Mouse (Mus musculus): ENCODE measurements around the gene Rasgef1b. TPM values are rescaled to one million over a fixed set of nuclear protein-coding genes. Genes with fewer than 3 reads are reported as not detected.
A peak's percentile ranks its signal among the peaks of the same experiment; 100 is the strongest.

The Rasgef1b gene
- polyA plus RNA-seq, 1 experiment from 2014 or later = 15.6 TPM

DNA sequence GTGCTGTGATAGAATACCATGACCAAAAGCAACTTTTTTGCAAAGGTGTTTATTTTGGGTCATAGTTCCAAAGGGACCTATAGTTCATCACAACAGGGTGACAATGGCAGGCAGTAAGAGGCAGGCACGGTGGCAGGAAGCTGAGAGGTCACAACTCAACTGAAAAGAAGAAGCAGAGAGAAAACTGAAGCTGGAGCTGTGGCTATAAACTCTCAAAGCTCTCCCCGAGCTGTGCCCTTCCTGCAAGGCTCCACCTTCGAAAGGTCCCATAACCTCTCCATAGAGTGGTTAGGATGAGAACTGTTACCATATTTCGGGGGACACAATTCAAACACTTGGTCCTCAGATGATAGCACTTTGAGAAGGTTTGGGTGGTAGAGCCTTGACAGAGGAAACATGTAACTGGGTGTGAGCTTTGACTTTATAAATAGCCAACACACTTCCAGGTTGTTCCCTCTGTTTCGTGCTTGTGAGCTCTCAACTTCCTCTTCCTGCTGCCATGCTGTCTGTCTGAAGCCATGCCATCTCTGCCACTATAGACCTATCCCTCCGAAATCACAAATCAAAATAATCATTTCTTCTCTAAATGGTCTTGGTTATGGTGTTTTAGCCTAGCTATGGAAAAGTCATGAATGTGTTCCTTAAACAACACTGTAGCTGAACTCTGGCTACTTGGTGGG lies 240.2 kb downstream of the Rasgef1b start:
- no peak overlapping the region for H3K4me2 ChIP-seq (ENCODE audit: low read depth, low read length)
- H3K4me3 ChIP-seq (replicated peaks; ENCODE audit: low read length) = no peak overlapping the region
- no peaks in the 10 kb centered on the region for H3K27me3 ChIP-seq (ENCODE audit: control insufficient read depth, insufficient read depth, low read length)
- no peaks in the 10 kb centered on the region for H3K36me3 ChIP-seq (ENCODE audit: control insufficient read depth, insufficient read depth, low read length)
- H3K27ac ChIP-seq (ENCODE audit: low read length) = no peak overlapping the region
- ATAC-seq (ENCODE audit: insufficient read depth, low FRiP score) = no peak
- WGBS = 77% methylated on average over 6 of the region's 6 CpGs
- H3K4me1 ChIP-seq (ENCODE audit: control insufficient read depth, insufficient read depth, low read length) = no peaks in the 10 kb centered on the region
- no peaks in the 10 kb centered on the region for H3K9me3 ChIP-seq (replicated peaks; ENCODE audit: control insufficient read depth, low read length)
- no peak overlapping the region for H3K9ac ChIP-seq (ENCODE audit: low read length)

- H3K27me3 ChIP-seq (ENCODE audit: control insufficient read depth, insufficient read depth, low read length) = no peaks in the 10 kb centered on the region
- WGBS = 59% methylated on average over 5 of the region's 5 CpGs
Measured at GRCm38 (mm10) chr5:99487009-99487858, 241.6 kb downstream of the Rasgef1b start.

GRCm38 (mm10) chr5:99483162-99483561 lies 245.7 kb downstream of the Rasgef1b start:
- Histone ChIP-seq H3K9ac (ENCODE audit: low read length) (no peak overlapping the region), H3K4me2 (ENCODE audit: low read depth, low read length) (no peak overlapping the region), H3K9me3 (replicated peaks; ENCODE audit: control insufficient read depth, low read length) (no peaks in the 10 kb centered on the region), H3K4me3 (replicated peaks; ENCODE audit: low read length) (no peak overlapping the region), H3K27me3 (ENCODE audit: control insufficient read depth, insufficient read depth, low read length) (no peaks in the 10 kb centered on the region), H3K36me3 (ENCODE audit: control insufficient read depth, insufficient read depth, low read length) (no peaks in the 10 kb centered on the region), H3K27ac (ENCODE audit: low read length) (no peak overlapping the region), H3K4me1 (ENCODE audit: control insufficient read depth, insufficient read depth, low read length) (peaks cover 15% of the 10 kb centered on the region)
- ATAC-seq (ENCODE audit: insufficient read depth, low FRiP score) = no peak
- 92% methylated on average over 5 of the region's 5 CpGs for WGBS

More at GRCm38 (mm10) chr5:99487009-99487858, 241.6 kb downstream of the Rasgef1b start:
- no peaks in the 10 kb centered on the region for H3K36me3 ChIP-seq (ENCODE audit: control insufficient read depth, insufficient read depth, low read length)
- ATAC-seq (ENCODE audit: insufficient read depth, low FRiP score) = no peak
- H3K9ac ChIP-seq (ENCODE audit: low read length) = no peak overlapping the region
- H3K9me3 ChIP-seq (replicated peaks; ENCODE audit: control insufficient read depth, low read length) = no peaks in the 10 kb centered on the region
- H3K4me1 ChIP-seq (ENCODE audit: control insufficient read depth, insufficient read depth, low read length) = no peaks in the 10 kb centered on the region
- H3K4me3 ChIP-seq (replicated peaks; ENCODE audit: low read length) = no peak overlapping the region
- no peak overlapping the region for H3K27ac ChIP-seq (ENCODE audit: low read length)
- H3K4me2 ChIP-seq (ENCODE audit: low read depth, low read length) = no peak overlapping the region

DNA sequence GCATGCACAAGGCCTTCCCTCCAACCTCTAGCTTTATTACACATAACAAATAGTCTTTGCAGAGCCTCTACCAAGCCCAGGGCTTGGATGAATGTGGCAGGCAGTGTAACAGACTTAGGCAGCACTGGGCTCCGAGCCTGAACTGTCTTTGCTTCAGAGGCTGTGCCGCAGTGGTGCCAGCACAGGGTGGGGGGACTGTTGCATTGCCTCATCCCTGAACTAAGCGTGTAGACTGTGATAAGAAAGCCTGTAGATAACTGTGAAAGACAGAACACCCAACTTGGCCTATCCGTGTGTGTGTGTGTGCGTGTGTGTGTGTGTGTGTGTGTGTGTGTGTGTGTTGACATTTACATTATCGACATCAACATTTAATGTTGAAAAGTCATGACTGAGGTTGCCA lies 246.3 kb downstream of the Rasgef1b start:
- H3K4me3 ChIP-seq (replicated peaks; ENCODE audit: low read length) = no peak overlapping the region
- no peak overlapping the region for H3K4me2 ChIP-seq (ENCODE audit: low read depth, low read length)
- H3K9ac ChIP-seq (ENCODE audit: low read length) = no peak overlapping the region
- H3K27ac ChIP-seq (ENCODE audit: low read length) = no peak overlapping the region
- WGBS = 85% methylated on average over 6 of the region's 6 CpGs
- no peaks in the 10 kb centered on the region for H3K27me3 ChIP-seq (ENCODE audit: control insufficient read depth, insufficient read depth, low read length)
- H3K4me1 ChIP-seq (ENCODE audit: control insufficient read depth, insufficient read depth, low read length) = peaks cover 15% of the 10 kb centered on the region
- no peaks in the 10 kb centered on the region for H3K36me3 ChIP-seq (ENCODE audit: control insufficient read depth, insufficient read depth, low read length)
- ATAC-seq (ENCODE audit: insufficient read depth, low FRiP score) = no peak
- H3K9me3 ChIP-seq (replicated peaks; ENCODE audit: control insufficient read depth, low read length) = no peaks in the 10 kb centered on the region

GRCm38 (mm10) chr5:99482016-99482415 lies 246.8 kb downstream of the Rasgef1b start:
- Histone ChIP-seq H3K9me3 (replicated peaks; ENCODE audit: control insufficient read depth, low read length) (no peaks in the 10 kb centered on the region), H3K4me1 (ENCODE audit: control insufficient read depth, insufficient read depth, low read length) (peaks cover 15% of the 10 kb centered on the region), H3K4me2 (ENCODE audit: low read depth, low read length) (no peak overlapping the region), H3K27ac (ENCODE audit: low read length) (no peak overlapping the region), H3K36me3 (ENCODE audit: control insufficient read depth, insufficient read depth, low read length) (no peaks in the 10 kb centered on the region), H3K9ac (ENCODE audit: low read length) (no peak overlapping the region), H3K27me3 (ENCODE audit: control insufficient read depth, insufficient read depth, low read length) (no peaks in the 10 kb centered on the region), H3K4me3 (replicated peaks; ENCODE audit: low read length) (no peak overlapping the region)
- 88% methylated on average over 7 of the region's 7 CpGs for WGBS
- no peak for ATAC-seq (ENCODE audit: insufficient read depth, low FRiP score)

DNA sequence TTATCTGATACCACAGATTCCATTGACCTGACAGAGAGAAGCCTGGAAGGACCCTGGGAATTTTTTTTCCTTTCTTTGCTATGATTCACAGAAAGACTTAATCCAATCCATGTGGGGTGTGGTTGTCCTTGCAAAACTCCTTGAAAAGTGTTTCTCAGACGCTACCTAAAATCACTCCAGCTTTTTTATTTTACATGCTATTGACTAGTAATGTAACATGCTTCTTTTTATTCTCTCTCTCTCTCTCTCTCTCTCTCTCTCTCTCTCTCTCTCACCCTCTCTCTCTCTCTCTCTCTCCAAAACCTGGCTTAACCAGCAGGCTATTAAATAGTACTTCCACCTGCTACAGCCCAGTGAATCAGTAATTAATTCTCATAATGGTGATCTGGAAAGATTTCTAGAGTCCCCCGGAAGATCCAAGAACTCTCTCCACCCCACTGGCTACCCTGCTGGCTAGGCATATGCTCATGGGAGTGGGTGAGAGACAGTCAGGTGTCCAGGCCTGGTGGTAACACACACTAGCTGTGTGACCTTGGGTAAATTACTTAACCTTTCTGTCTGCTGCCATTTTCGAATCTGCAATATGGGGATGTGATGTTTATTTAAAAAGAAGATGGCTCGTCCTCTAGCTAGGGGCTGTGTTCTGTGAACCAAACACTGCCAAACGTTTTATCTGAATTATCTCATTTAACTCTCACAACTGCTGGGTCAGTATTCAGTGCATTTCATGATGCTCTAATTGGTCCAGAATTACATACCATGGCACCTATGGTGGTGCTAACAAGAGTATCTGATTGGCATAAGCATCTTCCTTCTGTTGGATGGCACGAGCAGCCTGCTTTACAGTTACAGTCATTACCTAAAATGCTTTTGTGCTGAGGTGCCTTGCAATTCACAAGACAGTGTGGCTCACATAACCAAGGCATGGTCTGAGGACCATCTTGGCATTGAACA lies 248.5 kb downstream of the Rasgef1b start:
- H3K9me3 ChIP-seq (replicated peaks; ENCODE audit: control insufficient read depth, low read length) = no peaks in the 10 kb centered on the region
- peak overlapping the region; percentile 38; the same call in 1 of the 2 replicates for H3K4me2 ChIP-seq (ENCODE audit: low read depth, low read length)
- H3K4me3 ChIP-seq (replicated peaks; ENCODE audit: low read length) = no peak overlapping the region
- H3K36me3 ChIP-seq (ENCODE audit: control insufficient read depth, insufficient read depth, low read length) = no peaks in the 10 kb centered on the region
- peaks cover 15% of the 10 kb centered on the region for H3K4me1 ChIP-seq (ENCODE audit: control insufficient read depth, insufficient read depth, low read length)
- H3K27me3 ChIP-seq (ENCODE audit: control insufficient read depth, insufficient read depth, low read length) = no peaks in the 10 kb centered on the region
- H3K9ac ChIP-seq (ENCODE audit: low read length) = peak overlapping the region; percentile 51; the same call in 1 of the 2 replicates
- WGBS = 51% methylated on average over 6 of the region's 6 CpGs
- peak overlapping the region; percentile 85 for H3K27ac ChIP-seq (ENCODE audit: low read length)
- ATAC-seq (ENCODE audit: insufficient read depth, low FRiP score) = no peak

DNA sequence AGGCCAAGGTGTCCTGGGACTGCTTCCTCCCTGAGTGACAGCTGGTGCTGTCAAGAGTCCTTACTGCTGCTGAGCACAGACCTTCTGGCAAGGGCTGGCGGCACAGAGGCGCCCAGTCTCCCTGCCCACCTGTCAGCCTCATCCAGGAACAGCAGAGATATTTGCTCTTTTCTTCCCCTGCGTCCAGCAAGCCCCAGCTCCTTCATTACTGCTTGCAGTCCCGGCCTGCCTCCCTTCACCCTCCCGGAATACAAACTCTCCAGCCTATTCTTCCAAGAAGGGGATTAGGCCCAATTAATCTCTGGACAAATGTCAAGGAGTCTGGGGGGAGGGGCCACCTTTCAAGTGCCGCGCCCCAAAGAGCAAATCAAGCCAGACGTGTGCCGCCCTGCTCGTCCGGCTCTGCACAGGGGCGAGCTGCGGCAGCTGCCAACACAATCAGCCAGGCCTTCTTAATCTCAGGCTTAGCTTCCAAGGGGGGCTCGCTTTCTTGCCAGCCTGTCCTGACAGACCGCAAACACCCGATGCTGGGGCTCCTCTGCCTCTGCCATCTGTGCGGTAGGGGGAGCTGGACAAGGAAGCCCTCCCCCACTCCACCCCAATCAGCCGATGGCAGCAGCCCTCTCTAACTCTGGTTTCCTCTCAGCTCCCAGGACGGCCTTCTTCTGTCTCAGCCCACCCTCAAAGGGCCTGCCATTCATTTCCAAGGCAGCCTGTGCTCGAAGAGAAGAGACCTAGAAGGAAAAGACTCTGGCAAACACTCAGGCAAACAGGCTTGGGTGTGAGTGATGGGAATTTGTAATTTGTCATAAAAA lies 249.4 kb downstream of the Rasgef1b start:
- peak overlapping the region; percentile 51 for H3K9ac ChIP-seq (ENCODE audit: low read length)
- H3K36me3 ChIP-seq (ENCODE audit: control insufficient read depth, insufficient read depth, low read length) = no peaks in the 10 kb centered on the region
- no peaks in the 10 kb centered on the region for H3K27me3 ChIP-seq (ENCODE audit: control insufficient read depth, insufficient read depth, low read length)
- H3K4me2 ChIP-seq (ENCODE audit: low read depth, low read length) = peak overlapping the region; percentile 38
- peak; percentile 90 for ATAC-seq (ENCODE audit: insufficient read depth, low FRiP score)
- 5% methylated on average over 20 of the region's 20 CpGs for WGBS
- H3K4me1 ChIP-seq (ENCODE audit: control insufficient read depth, insufficient read depth, low read length) = peaks cover 15% of the 10 kb centered on the region
- no peaks in the 10 kb centered on the region for H3K9me3 ChIP-seq (replicated peaks; ENCODE audit: control insufficient read depth, low read length)
- peak overlapping the region; percentile 6; the same call in 1 of the 2 replicates for H3K4me3 ChIP-seq (replicated peaks; ENCODE audit: low read length)
- H3K27ac ChIP-seq (ENCODE audit: low read length) = peak overlapping the region; percentile 85

- no peak overlapping the region; the same call in 1 of the 2 replicates for H3K9ac ChIP-seq (ENCODE audit: low read length)
- H3K9me3 ChIP-seq (replicated peaks; ENCODE audit: control insufficient read depth, low read length) = no peaks in the 10 kb centered on the region
- peaks cover 15% of the 10 kb centered on the region for H3K4me1 ChIP-seq (ENCODE audit: control insufficient read depth, insufficient read depth, low read length)
- peak overlapping the region; percentile 38; the same call in 1 of the 2 replicates for H3K4me2 ChIP-seq (ENCODE audit: low read depth, low read length)
- no peak for ATAC-seq (ENCODE audit: insufficient read depth, low FRiP score)
- WGBS = 39% methylated on average over 4 of the region's 4 CpGs
- no peaks in the 10 kb centered on the region for H3K27me3 ChIP-seq (ENCODE audit: control insufficient read depth, insufficient read depth, low read length)
- H3K27ac ChIP-seq (ENCODE audit: low read length) = peak overlapping the region; percentile 85
- H3K4me3 ChIP-seq (replicated peaks; ENCODE audit: low read length) = no peak overlapping the region
- no peaks in the 10 kb centered on the region for H3K36me3 ChIP-seq (ENCODE audit: control insufficient read depth, insufficient read depth, low read length)
Measured at GRCm38 (mm10) chr5:99478716-99479115, 250.1 kb downstream of the Rasgef1b start.
